Mouse (Mus musculus) WW6 (cell line): ENCODE data around the gene Syngr4.

ENCODE experiments used
- DNase-seq: peaks from one replicate; pipeline ENCODE4 v3.0.0-alpha.2; 2013; ENCODE audit warnings: low read depth, low spot score

Gene Syngr4

GRCm38 (mm10) chr7:45869787-45870186, 26.7 kb downstream of the Syngr4 start:
- DNase-seq, result no peak

- no peak for DNase-seq
Measured at GRCm38 (mm10) chr7:45869107-45869670, 27.3 kb downstream of the Syngr4 start.

GRCm38 (mm10) chr7:45867871-45868270, 28.6 kb downstream of the Syngr4 start:
- DNase-seq, result no peak

- peak; percentile 85 for DNase-seq
Measured at GRCm38 (mm10) chr7:45865925-45866910, 30.3 kb downstream of the Syngr4 start.

- DNase-seq, result no peak
Measured at GRCm38 (mm10) chr7:45864435-45864834, 32.1 kb downstream of the Syngr4 start.

GRCm38 (mm10) chr7:45862804-45863203, 33.7 kb downstream of the Syngr4 start:
- no peak for DNase-seq

GRCm38 (mm10) chr7:45859008-45859407, 37.5 kb downstream of the Syngr4 start:
- DNase-seq, result no peak

GRCm38 (mm10) chr7:45856950-45857901, 39.3 kb downstream of the Syngr4 start:
- no peak for DNase-seq

GRCm38 (mm10) chr7:45853089-45853488, 43.4 kb downstream of the Syngr4 start:
- DNase-seq, result no peak

GRCm38 (mm10) chr7:45850661-45851060, 45.9 kb downstream of the Syngr4 start:
- no peak for DNase-seq

- DNase-seq, result no peak
Measured at GRCm38 (mm10) chr7:45848447-45849027, 48.0 kb downstream of the Syngr4 start.

GRCm38 (mm10) chr7:45842950-45843744, 53.4 kb downstream of the Syngr4 start:
- no peak for DNase-seq
